Mouse (Mus musculus): Measurements from ENCODE around the gene Usp24. TPM values are rescaled to one million over a fixed set of nuclear protein-coding genes. Genes with fewer than 3 reads are reported as not detected.

Usp24 gene
- polyA plus RNA-seq, 1 experiment from 2014 or later: 5.8 TPM

DNA sequence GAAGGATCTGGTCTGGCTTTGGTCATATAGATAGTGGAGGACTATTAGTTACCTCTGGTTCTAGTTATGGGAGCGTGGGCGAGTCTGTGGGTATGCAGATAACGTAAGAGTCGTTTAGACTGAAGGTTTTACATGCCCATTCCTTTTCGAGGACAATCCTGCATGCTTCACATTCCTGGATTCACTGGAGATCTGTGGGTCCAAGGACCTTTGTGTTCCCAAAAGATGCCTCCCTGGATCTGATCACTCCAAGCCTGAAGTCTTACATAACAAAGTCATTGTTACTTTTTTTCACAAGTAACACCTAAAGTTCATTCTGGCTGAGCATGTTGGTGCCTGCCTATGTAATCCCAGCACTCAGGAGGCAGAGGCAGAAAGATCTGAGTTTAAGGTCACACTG is 65.1 kb downstream of the Usp24 start:
- peaks cover 39% of the 10 kb centered on the region for H3K36me3 ChIP-seq (ENCODE audit: control insufficient read depth, insufficient read depth, low read length)
- H3K4me1 ChIP-seq (ENCODE audit: control insufficient read depth, insufficient read depth, low read depth, low read length): no peaks in the 10 kb centered on the region
- WGBS: 92% methylated on average over 5 of the region's 5 CpGs

DNA sequence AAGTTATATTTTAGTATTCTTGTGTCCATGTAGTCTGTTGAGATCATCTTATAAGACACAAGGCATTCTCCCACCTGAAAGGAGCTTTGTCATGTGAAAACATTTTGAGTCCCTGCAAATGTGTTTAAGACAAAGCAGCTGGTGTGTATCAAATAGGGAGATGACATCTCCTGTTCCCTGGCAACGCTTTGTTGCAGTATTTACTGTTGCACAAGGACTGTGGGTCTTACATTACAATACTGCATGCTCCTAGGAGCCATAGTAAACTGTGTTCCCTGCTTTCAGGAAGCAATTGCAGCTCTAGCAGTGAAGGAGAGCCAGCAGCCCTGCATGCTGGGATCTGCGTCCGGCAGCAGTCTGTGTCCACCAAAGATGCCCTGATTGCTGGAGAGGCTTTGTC is 73.9 kb downstream of the Usp24 start:
- H3K9me3 ChIP-seq (ENCODE audit: control insufficient read depth, low read length): no peaks in the 10 kb centered on the region
- H3K4me1 ChIP-seq (ENCODE audit: control insufficient read depth, insufficient read depth, low read depth, low read length): no peaks in the 10 kb centered on the region
- no peaks in the 10 kb centered on the region for H3K27me3 ChIP-seq (replicated peaks; ENCODE audit: control insufficient read depth, insufficient read depth, low read length)
- no peak overlapping the region for H3K9ac ChIP-seq (ENCODE audit: low read depth, low read length)
- WGBS: 76% methylated on average over 3 of the region's 3 CpGs
- no peak overlapping the region for H3K4me2 ChIP-seq (ENCODE audit: low read length)
- H3K4me3 ChIP-seq (ENCODE audit: low read length): no peak overlapping the region
- H3K27ac ChIP-seq (ENCODE audit: low read depth, low read length): no peak overlapping the region
- no peak for ATAC-seq
- H3K36me3 ChIP-seq (ENCODE audit: control insufficient read depth, insufficient read depth, low read length): peaks cover 37% of the 10 kb centered on the region

More for the DNA sequence above, 65.1 kb downstream of the Usp24 start:
- Histone ChIP-seq H3K9me3 (ENCODE audit: control insufficient read depth, low read length) (no peaks in the 10 kb centered on the region), H3K4me3 (ENCODE audit: low read length) (no peak overlapping the region), H3K9ac (ENCODE audit: low read depth, low read length) (no peak overlapping the region), H3K4me2 (ENCODE audit: low read length) (no peak overlapping the region), H3K27ac (ENCODE audit: low read depth, low read length) (no peak overlapping the region), H3K27me3 (replicated peaks; ENCODE audit: control insufficient read depth, insufficient read depth, low read length) (no peaks in the 10 kb centered on the region)
- ATAC-seq: no peak

- H3K4me2 ChIP-seq (ENCODE audit: low read length): no peak overlapping the region
- no peak overlapping the region for H3K4me3 ChIP-seq (ENCODE audit: low read length)
- no peak overlapping the region for H3K9ac ChIP-seq (ENCODE audit: low read depth, low read length)
- WGBS: 76% methylated on average over 14 of the region's 14 CpGs
- H3K4me1 ChIP-seq (ENCODE audit: control insufficient read depth, insufficient read depth, low read depth, low read length): no peaks in the 10 kb centered on the region
- H3K27me3 ChIP-seq (replicated peaks; ENCODE audit: control insufficient read depth, insufficient read depth, low read length): no peaks in the 10 kb centered on the region
- peaks cover 53% of the 10 kb centered on the region for H3K36me3 ChIP-seq (ENCODE audit: control insufficient read depth, insufficient read depth, low read length)
- no peak overlapping the region for H3K27ac ChIP-seq (ENCODE audit: low read depth, low read length)
- H3K9me3 ChIP-seq (ENCODE audit: control insufficient read depth, low read length): no peaks in the 10 kb centered on the region
- ATAC-seq: no peak
Observed at GRCm38 (mm10) chr4:106409621-106410020, 93.6 kb downstream of the Usp24 start.

DNA sequence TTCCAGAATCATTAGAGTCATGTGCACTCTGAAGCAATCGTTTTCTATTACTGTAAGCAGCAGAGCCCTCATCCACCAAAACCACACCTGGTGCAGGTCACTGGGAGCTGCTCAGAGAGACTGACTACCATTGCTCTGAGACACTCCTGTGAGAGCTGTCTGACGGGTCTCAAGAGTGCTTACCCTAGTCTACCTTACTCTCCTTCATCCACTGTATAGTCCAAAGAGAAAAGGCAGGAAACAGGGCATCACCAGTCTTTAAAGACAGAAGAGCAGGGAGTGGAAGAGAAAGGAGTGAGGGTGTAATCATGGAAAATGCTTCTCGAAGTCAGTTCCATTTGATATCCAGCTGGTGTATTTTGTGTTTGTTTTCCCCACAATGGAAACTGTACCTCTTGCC is 103.2 kb downstream of the Usp24 start:
- H3K4me2 ChIP-seq (ENCODE audit: low read length): no peak overlapping the region
- ATAC-seq: no peak
- no peaks in the 10 kb centered on the region for H3K9me3 ChIP-seq (ENCODE audit: control insufficient read depth, low read length)
- peaks cover 27% of the 10 kb centered on the region for H3K36me3 ChIP-seq (ENCODE audit: control insufficient read depth, insufficient read depth, low read length)
- H3K4me1 ChIP-seq (ENCODE audit: control insufficient read depth, insufficient read depth, low read depth, low read length): no peaks in the 10 kb centered on the region
- 84% methylated on average over 3 of the region's 3 CpGs for WGBS
- H3K9ac ChIP-seq (ENCODE audit: low read depth, low read length): no peak overlapping the region
- H3K27ac ChIP-seq (ENCODE audit: low read depth, low read length): no peak overlapping the region
- no peaks in the 10 kb centered on the region for H3K27me3 ChIP-seq (replicated peaks; ENCODE audit: control insufficient read depth, insufficient read depth, low read length)
- no peak overlapping the region for H3K4me3 ChIP-seq (ENCODE audit: low read length)

DNA sequence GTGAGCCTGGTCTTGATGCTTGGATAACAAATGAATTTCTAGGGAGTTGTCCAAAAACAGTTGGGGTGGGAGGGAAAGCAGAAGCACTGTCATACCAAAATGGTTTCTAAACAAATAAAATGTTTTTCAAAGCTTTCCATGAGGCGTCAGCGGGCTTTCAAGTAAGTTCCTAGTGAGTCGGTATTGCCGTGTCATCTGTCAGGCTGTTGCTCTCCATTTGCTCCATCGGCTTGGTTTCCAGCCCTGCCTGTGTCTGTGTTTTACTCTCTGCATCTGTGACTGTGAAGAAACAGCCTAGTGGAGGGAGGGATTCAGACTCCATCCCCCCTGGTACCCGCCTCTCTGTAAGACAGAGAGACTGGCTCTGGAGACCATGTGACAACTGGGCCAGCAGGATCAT is 103.8 kb downstream of the Usp24 start:
- no peak for ATAC-seq
- Histone ChIP-seq H3K36me3 (ENCODE audit: control insufficient read depth, insufficient read depth, low read length) (peaks cover 29% of the 10 kb centered on the region), H3K27me3 (replicated peaks; ENCODE audit: control insufficient read depth, insufficient read depth, low read length) (no peaks in the 10 kb centered on the region), H3K27ac (ENCODE audit: low read depth, low read length) (no peak overlapping the region), H3K4me2 (ENCODE audit: low read length) (no peak overlapping the region), H3K4me3 (ENCODE audit: low read length) (no peak overlapping the region), H3K9ac (ENCODE audit: low read depth, low read length) (no peak overlapping the region), H3K9me3 (ENCODE audit: control insufficient read depth, low read length) (no peaks in the 10 kb centered on the region), H3K4me1 (ENCODE audit: control insufficient read depth, insufficient read depth, low read depth, low read length) (no peaks in the 10 kb centered on the region)
- WGBS: 91% methylated on average over 6 of the region's 6 CpGs

GRCm38 (mm10) chr4:106422597-106422996 is 106.6 kb downstream of the Usp24 start:
- no peaks in the 10 kb centered on the region for H3K27me3 ChIP-seq (replicated peaks; ENCODE audit: control insufficient read depth, insufficient read depth, low read length)
- no peak overlapping the region for H3K4me3 ChIP-seq (ENCODE audit: low read length)
- H3K4me2 ChIP-seq (ENCODE audit: low read length): no peak overlapping the region
- peaks cover 29% of the 10 kb centered on the region for H3K36me3 ChIP-seq (ENCODE audit: control insufficient read depth, insufficient read depth, low read length)
- no peak overlapping the region for H3K9ac ChIP-seq (ENCODE audit: low read depth, low read length)
- WGBS: 92% methylated on average over 3 of the region's 3 CpGs
- no peaks in the 10 kb centered on the region for H3K9me3 ChIP-seq (ENCODE audit: control insufficient read depth, low read length)
- no peak for ATAC-seq
- H3K4me1 ChIP-seq (ENCODE audit: control insufficient read depth, insufficient read depth, low read depth, low read length): no peaks in the 10 kb centered on the region
- H3K27ac ChIP-seq (ENCODE audit: low read depth, low read length): no peak overlapping the region

DNA sequence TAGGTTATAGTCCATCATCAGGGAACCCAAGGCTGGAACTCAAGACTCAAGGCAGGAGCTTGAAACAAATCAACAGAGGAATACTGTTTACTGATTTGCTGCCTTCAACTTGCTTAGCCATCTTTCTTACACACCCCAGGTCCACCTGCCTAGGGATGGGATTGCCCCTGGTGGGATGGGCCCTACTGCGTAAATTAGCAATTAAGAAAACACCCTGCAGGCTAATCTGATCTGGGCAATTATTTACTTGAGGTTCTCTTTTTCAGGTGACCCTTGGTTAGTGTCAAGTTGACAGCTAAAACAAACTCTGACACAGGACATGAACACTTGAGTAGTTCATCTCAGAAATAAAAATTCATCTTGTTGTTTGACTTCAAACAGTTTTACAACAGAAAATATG is 108.5 kb downstream of the Usp24 start:
- ATAC-seq: no peak
- H3K36me3 ChIP-seq (ENCODE audit: control insufficient read depth, insufficient read depth, low read length): peaks cover 34% of the 10 kb centered on the region
- H3K27ac ChIP-seq (ENCODE audit: low read depth, low read length): no peak overlapping the region
- no peak overlapping the region for H3K4me3 ChIP-seq (ENCODE audit: low read length)
- H3K4me2 ChIP-seq (ENCODE audit: low read length): no peak overlapping the region
- 82% methylated on average over 1 of the region's 1 CpGs for WGBS
- H3K27me3 ChIP-seq (replicated peaks; ENCODE audit: control insufficient read depth, insufficient read depth, low read length): no peaks in the 10 kb centered on the region
- H3K9ac ChIP-seq (ENCODE audit: low read depth, low read length): no peak overlapping the region
- no peaks in the 10 kb centered on the region for H3K4me1 ChIP-seq (ENCODE audit: control insufficient read depth, insufficient read depth, low read depth, low read length)
- H3K9me3 ChIP-seq (ENCODE audit: control insufficient read depth, low read length): no peaks in the 10 kb centered on the region

DNA sequence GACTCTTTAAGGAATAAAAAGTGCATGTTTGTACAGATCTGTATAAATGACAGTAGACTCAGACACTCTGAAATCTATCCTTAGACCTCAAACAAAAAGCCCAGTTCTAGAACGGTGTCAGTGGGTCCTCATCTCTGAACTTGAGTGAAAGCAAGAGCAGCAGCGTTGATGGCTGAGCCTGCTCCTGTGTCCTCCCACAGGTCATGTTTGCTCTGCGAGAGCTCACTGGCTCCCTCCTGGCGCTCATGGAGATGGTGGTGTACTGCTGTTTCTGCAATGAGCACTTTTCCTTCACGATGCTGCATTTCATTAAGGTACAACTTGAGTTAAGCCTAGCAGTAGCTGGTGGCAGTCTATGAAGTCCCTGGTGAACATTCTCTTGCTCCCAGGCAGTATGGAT is 110.3 kb downstream of the Usp24 start:
- WGBS: 80% methylated on average over 5 of the region's 5 CpGs

GRCm38 (mm10) chr4:106428616-106429015 is 112.6 kb downstream of the Usp24 start:
- Histone ChIP-seq H3K9ac (ENCODE audit: low read depth, low read length) (no peak overlapping the region), H3K4me3 (ENCODE audit: low read length) (no peak overlapping the region), H3K27me3 (replicated peaks; ENCODE audit: control insufficient read depth, insufficient read depth, low read length) (no peaks in the 10 kb centered on the region), H3K4me2 (ENCODE audit: low read length) (no peak overlapping the region), H3K27ac (ENCODE audit: low read depth, low read length) (no peak overlapping the region), H3K4me1 (ENCODE audit: control insufficient read depth, insufficient read depth, low read depth, low read length) (no peaks in the 10 kb centered on the region), H3K36me3 (ENCODE audit: control insufficient read depth, insufficient read depth, low read length) (peaks cover 50% of the 10 kb centered on the region), H3K9me3 (ENCODE audit: control insufficient read depth, low read length) (no peaks in the 10 kb centered on the region)
- 94% methylated on average over 6 of the region's 6 CpGs for WGBS
- no peak for ATAC-seq

More for the DNA sequence above, 110.3 kb downstream of the Usp24 start:
- Histone ChIP-seq H3K36me3 (ENCODE audit: control insufficient read depth, insufficient read depth, low read length) (peaks cover 43% of the 10 kb centered on the region), H3K27me3 (replicated peaks; ENCODE audit: control insufficient read depth, insufficient read depth, low read length) (no peaks in the 10 kb centered on the region), H3K4me2 (ENCODE audit: low read length) (no peak overlapping the region), H3K9ac (ENCODE audit: low read depth, low read length) (no peak overlapping the region), H3K4me1 (ENCODE audit: control insufficient read depth, insufficient read depth, low read depth, low read length) (no peaks in the 10 kb centered on the region), H3K4me3 (ENCODE audit: low read length) (no peak overlapping the region), H3K9me3 (ENCODE audit: control insufficient read depth, low read length) (no peaks in the 10 kb centered on the region), H3K27ac (ENCODE audit: low read depth, low read length) (no peak overlapping the region)
- ATAC-seq: no peak

DNA sequence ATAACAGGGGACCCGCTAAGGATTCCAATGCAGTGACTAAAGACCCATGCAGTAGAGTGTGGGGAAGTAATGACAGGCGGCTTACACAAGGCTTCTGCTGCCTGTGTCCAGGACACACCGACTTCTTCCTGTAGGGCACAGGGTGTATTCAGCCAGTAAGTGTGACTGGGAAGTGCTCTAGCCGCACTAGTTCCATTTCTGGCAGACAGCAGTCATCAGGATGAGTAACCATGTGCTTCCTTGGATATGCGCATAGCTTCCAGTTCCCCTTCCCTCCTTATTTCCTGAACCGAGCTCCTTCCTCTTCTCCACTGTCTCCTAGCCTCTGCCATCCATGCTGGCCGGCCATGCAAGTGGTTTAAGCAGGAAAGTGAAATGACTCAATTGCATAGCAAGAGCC is 113.1 kb downstream of the Usp24 start:
- Histone ChIP-seq H3K27me3 (replicated peaks; ENCODE audit: control insufficient read depth, insufficient read depth, low read length) (no peaks in the 10 kb centered on the region), H3K27ac (ENCODE audit: low read depth, low read length) (no peak overlapping the region), H3K4me1 (ENCODE audit: control insufficient read depth, insufficient read depth, low read depth, low read length) (no peaks in the 10 kb centered on the region), H3K4me2 (ENCODE audit: low read length) (no peak overlapping the region), H3K9me3 (ENCODE audit: control insufficient read depth, low read length) (no peaks in the 10 kb centered on the region), H3K36me3 (ENCODE audit: control insufficient read depth, insufficient read depth, low read length) (peaks cover 51% of the 10 kb centered on the region), H3K9ac (ENCODE audit: low read depth, low read length) (no peak overlapping the region), H3K4me3 (ENCODE audit: low read length) (no peak overlapping the region)
- ATAC-seq: no peak
- WGBS: 87% methylated on average over 7 of the region's 7 CpGs
